Mouse (Mus musculus): ENCODE data around the gene Pde4d. TPM values are rescaled to one million over a fixed set of nuclear protein-coding genes. Genes with fewer than 3 reads are reported as not detected.

Pde4d gene
- polyA plus RNA-seq, 1 experiment from 2014 or later: 17.7 TPM

DNA sequence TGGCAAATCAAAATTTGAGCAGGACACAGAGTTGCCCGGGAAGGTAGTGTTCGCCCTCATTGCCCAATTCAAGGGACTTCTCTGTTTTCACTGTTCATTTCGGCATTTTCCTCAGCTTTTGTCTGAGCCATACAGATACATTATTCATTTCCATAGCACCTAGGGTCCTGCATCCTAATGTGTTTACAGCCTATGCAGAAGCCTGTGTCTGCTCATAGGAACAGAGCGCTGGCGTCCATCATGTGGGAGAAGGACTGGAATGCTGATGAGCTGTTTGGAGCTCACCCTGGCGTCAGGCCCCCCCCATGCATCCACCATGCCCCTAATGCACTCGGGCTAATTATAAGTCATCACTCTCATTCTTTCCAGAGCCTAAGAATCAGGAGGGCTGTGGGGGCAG is 900.4 kb downstream of the Pde4d start:
- no peaks in the 10 kb centered on the region for H3K9me3 ChIP-seq
- H3K36me3 ChIP-seq: no peaks in the 10 kb centered on the region
- 82% methylated on average over 7 of the region's 7 CpGs for WGBS
- no peak for ATAC-seq (ENCODE audit: insufficient number of reproducible peaks, low FRiP score, low TSS enrichment, low read depth)
- H3K4me2 ChIP-seq: no peak overlapping the region
- no peak overlapping the region for H3K9ac ChIP-seq
- H3K27me3 ChIP-seq: no peaks in the 10 kb centered on the region
- H3K4me1 ChIP-seq: no peaks in the 10 kb centered on the region
- no peak overlapping the region for H3K4me3 ChIP-seq
- H3K27ac ChIP-seq: no peak overlapping the region

DNA sequence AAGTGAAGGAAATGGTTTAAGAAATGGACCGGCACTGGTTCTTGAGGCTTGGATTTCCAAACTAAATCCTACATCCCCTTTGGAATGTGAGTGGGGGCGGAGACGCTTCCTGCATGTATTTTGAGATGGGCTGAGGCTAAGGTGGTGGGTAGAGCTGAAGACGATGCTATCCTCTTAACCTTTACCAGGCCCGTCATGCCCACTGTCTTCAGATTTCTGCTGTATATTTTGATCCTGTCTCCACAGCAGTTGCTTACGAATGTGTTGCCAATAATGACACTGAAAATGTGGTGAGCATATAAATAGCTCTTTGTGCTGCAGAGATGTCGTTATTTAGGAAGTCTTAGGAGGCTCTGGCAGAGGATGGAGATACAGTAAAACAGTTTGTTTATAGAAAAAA is 904.3 kb downstream of the Pde4d start:
- no peak for ATAC-seq (ENCODE audit: insufficient number of reproducible peaks, low FRiP score, low TSS enrichment, low read depth)
- Histone ChIP-seq H3K27me3 (no peaks in the 10 kb centered on the region), H3K36me3 (no peaks in the 10 kb centered on the region), H3K9me3 (no peaks in the 10 kb centered on the region), H3K27ac (no peak overlapping the region), H3K4me2 (no peak overlapping the region), H3K4me1 (no peaks in the 10 kb centered on the region), H3K9ac (no peak overlapping the region), H3K4me3 (no peak overlapping the region)
- WGBS: 70% methylated on average over 7 of the region's 7 CpGs

DNA sequence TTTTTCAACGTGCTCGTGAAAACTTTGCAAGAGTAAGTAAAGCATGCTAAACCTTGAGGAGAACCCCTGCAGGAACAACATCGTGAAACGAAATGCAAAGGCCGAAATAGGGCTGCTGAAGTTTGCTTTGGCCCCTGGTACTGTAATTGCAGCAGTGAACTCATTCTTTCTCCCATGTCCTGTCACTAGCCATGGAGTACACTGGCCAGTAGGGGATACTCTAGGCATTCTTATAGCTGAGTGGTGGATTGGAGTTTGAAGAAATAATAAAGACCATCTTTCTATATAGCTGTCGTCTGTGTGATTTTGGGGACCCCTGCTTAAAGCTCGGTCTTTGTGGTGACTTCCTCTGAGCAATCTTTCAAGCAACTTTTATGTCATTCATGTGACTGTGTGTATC is 906.5 kb downstream of the Pde4d start:
- H3K9me3 ChIP-seq: no peaks in the 10 kb centered on the region
- no peak overlapping the region for H3K27ac ChIP-seq
- H3K4me2 ChIP-seq: no peak overlapping the region
- no peaks in the 10 kb centered on the region for H3K27me3 ChIP-seq
- 67% methylated on average over 7 of the region's 7 CpGs for WGBS
- ATAC-seq (ENCODE audit: insufficient number of reproducible peaks, low FRiP score, low TSS enrichment, low read depth): no peak
- H3K4me1 ChIP-seq: no peaks in the 10 kb centered on the region
- no peak overlapping the region for H3K9ac ChIP-seq
- no peak overlapping the region for H3K4me3 ChIP-seq
- no peaks in the 10 kb centered on the region for H3K36me3 ChIP-seq

DNA sequence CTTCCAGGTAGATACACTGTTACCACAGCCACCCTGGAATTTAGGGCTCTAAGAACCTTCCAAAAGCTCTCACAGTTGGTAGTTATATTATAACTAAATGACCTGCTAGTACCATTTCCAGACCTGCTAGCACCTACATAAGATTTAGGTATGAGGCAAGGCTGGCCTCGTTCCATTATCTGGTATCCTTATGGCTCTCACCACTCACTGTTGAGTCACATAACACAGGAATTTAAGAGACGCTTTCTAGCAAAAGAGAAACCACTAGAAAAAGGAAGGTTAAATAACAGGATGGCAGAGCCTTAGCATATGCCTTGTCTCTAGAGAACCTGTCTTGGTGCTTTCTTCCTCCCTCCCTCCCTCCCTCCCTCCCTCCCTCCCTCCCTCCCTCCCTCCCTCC is 910.2 kb downstream of the Pde4d start:
- no peaks in the 10 kb centered on the region for H3K36me3 ChIP-seq
- no peak overlapping the region for H3K27ac ChIP-seq
- H3K4me3 ChIP-seq: no peak overlapping the region
- no peak overlapping the region for H3K9ac ChIP-seq
- no peak overlapping the region for H3K4me2 ChIP-seq
- no peaks in the 10 kb centered on the region for H3K27me3 ChIP-seq
- no peaks in the 10 kb centered on the region for H3K4me1 ChIP-seq
- ATAC-seq (ENCODE audit: insufficient number of reproducible peaks, low FRiP score, low TSS enrichment, low read depth): no peak
- no peaks in the 10 kb centered on the region for H3K9me3 ChIP-seq
- WGBS: 74% methylated on average over 2 of the region's 2 CpGs

DNA sequence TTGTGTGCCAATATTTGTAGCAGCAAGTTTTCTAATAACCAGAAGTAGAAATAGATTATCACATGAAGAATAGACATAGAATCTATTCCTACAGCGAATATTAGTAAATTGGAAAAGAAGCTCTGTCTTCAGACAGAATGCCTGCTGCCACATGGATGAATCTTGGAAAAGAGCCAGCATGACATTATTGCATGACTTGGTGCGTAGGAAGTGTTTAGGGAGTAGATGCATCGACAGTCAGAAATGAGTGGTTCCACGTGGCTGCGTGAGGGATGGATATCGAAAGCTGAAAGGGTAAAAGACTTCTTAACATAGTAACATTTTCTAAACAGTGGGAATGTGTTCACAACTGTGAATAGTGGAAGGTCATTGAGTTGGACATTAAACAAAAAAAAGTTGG is 912.6 kb downstream of the Pde4d start:
- no peak for ATAC-seq (ENCODE audit: insufficient number of reproducible peaks, low FRiP score, low TSS enrichment, low read depth)
- 78% methylated on average over 6 of the region's 6 CpGs for WGBS
- no peaks in the 10 kb centered on the region for H3K27me3 ChIP-seq

DNA sequence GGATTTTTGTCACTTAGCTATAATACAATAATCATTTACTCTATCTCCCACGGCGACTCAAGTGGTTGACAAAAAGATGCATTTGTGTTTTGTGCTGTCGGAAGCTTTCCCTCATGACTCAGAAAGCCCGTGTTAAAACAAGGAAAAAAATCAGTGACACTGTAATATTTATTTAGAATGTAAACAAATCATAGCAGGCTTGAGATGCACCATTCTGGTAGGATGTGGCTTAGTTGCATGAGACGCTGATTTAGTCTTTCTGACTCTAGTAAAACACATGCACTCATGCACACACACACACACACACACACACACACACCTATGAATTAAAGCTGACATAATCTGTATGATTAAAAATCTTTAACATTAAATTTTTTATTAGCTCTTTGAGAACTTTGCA is 924.7 kb downstream of the Pde4d start:
- no peaks in the 10 kb centered on the region for H3K9me3 ChIP-seq
- no peak overlapping the region for H3K4me3 ChIP-seq
- no peaks in the 10 kb centered on the region for H3K27me3 ChIP-seq
- no peak overlapping the region for H3K9ac ChIP-seq
- no peaks in the 10 kb centered on the region for H3K36me3 ChIP-seq
- ATAC-seq (ENCODE audit: insufficient number of reproducible peaks, low FRiP score, low TSS enrichment, low read depth): no peak
- WGBS: 82% methylated on average over 5 of the region's 5 CpGs
- H3K27ac ChIP-seq: no peak overlapping the region
- H3K4me1 ChIP-seq: no peaks in the 10 kb centered on the region
- H3K4me2 ChIP-seq: no peak overlapping the region

More for the DNA sequence above, 912.6 kb downstream of the Pde4d start:
- no peaks in the 10 kb centered on the region for H3K36me3 ChIP-seq
- no peak overlapping the region for H3K4me2 ChIP-seq
- H3K27ac ChIP-seq: no peak overlapping the region
- no peak overlapping the region for H3K4me3 ChIP-seq
- H3K9ac ChIP-seq: no peak overlapping the region
- H3K9me3 ChIP-seq: no peaks in the 10 kb centered on the region
- H3K4me1 ChIP-seq: no peaks in the 10 kb centered on the region

DNA sequence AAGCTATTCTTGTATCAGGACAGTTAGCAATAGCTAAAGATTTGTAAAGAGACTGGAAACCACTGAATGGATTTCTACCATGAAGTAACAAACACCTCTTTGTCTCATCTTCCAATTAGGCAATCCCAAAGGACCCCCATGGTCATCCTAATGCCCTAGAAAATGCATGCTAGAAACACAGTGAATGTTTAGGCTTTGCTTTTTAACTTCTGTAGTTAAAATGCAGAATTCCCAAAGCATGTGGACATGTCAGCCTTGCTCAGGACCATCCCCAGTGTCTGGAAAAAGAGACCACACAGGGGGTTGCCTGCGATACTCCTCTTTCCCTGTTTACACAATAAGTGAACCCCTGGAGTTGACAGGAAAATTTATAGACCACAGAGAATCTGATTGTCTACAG is 926.9 kb downstream of the Pde4d start:
- no peak overlapping the region for H3K9ac ChIP-seq
- H3K27ac ChIP-seq: no peak overlapping the region
- WGBS: 38% methylated on average over 1 of the region's 1 CpGs
- no peak for ATAC-seq (ENCODE audit: insufficient number of reproducible peaks, low FRiP score, low TSS enrichment, low read depth)
- H3K4me3 ChIP-seq: no peak overlapping the region
- H3K36me3 ChIP-seq: no peaks in the 10 kb centered on the region
- no peaks in the 10 kb centered on the region for H3K9me3 ChIP-seq
- H3K4me2 ChIP-seq: no peak overlapping the region
- no peaks in the 10 kb centered on the region for H3K4me1 ChIP-seq
- H3K27me3 ChIP-seq: no peaks in the 10 kb centered on the region

DNA sequence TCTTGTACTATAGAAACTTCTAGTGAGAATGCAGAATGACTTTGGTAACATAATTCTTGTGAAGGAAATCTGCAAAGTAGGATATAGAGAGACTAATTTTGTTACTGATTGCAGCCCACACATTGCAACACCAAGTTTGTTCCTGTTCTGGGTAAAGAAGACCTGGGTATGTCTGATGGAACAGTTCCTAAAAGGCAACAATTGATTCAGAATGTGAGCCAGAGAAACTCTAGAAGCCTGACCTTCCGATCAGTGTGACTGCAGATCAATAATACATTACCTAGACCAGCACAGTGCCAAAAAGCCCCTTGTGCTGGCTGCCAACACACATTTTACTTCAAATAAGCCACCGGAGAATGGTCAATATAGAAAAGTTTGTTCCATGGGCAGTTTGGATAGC is 930.4 kb downstream of the Pde4d start:
- no peaks in the 10 kb centered on the region for H3K4me1 ChIP-seq
- 92% methylated on average over 2 of the region's 2 CpGs for WGBS
- no peaks in the 10 kb centered on the region for H3K36me3 ChIP-seq
- H3K27ac ChIP-seq: no peak overlapping the region
- no peaks in the 10 kb centered on the region for H3K27me3 ChIP-seq
- no peak overlapping the region for H3K4me3 ChIP-seq
- no peak for ATAC-seq (ENCODE audit: insufficient number of reproducible peaks, low FRiP score, low TSS enrichment, low read depth)
- no peak overlapping the region for H3K9ac ChIP-seq
- no peaks in the 10 kb centered on the region for H3K9me3 ChIP-seq
- no peak overlapping the region for H3K4me2 ChIP-seq

DNA sequence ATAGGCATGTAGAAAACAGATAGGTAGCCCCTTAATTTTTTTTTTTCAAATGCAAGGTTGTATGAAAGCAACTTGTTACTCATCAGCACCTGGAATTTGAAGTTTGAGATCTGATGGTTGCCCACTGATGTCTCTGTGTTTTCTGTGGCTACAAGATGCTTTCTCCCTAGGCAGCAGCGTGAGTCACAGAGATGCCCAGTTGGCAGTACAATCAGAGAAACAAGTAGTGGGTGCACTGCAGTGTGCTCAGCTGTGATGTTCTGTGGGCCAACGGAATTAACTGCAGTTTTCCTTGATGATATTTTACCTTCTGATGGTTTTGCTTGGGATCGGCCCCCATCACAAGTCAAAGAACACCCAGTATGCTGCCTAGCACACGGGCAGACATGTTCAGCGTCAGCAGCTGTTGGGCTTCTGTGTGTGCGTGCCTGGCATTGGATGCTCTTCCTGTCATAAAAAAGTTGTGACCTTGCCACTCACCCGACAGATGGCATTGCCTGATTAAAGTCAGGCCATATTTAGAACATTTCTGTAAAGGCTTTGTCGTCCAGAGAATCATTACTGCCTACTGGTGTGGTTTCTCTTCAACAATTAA is 939.0 kb downstream of the Pde4d start:
- H3K36me3 ChIP-seq: no peaks in the 10 kb centered on the region
- no peaks in the 10 kb centered on the region for H3K4me1 ChIP-seq
- ATAC-seq (ENCODE audit: insufficient number of reproducible peaks, low FRiP score, low TSS enrichment, low read depth): no peak
- no peak overlapping the region for H3K9ac ChIP-seq
- no peaks in the 10 kb centered on the region for H3K9me3 ChIP-seq
- no peak overlapping the region for H3K4me3 ChIP-seq
- no peak overlapping the region for H3K4me2 ChIP-seq
- H3K27me3 ChIP-seq: no peaks in the 10 kb centered on the region
- 42% methylated on average over 8 of the region's 8 CpGs for WGBS
- H3K27ac ChIP-seq: no peak overlapping the region

DNA sequence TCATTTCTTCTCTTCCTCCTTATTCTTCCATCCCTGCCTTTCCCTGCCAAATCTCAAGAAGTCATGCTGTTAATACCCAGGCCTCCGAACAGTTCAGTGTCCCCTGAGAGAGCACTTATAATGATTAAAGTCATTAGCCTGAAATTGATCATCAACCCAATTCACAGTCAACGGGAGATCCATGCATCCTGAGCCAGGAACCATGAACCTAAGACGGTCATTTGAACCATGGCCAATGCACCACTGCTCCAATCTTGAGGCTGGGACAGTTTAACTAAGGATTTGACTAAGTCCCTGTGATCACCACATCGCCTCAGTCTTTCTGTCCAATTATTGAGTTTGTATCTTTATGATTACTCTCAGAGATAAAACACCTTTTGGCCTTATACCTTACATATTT is 952.6 kb downstream of the Pde4d start:
- WGBS: 72% methylated on average over 4 of the region's 4 CpGs
- H3K4me3 ChIP-seq: no peak overlapping the region
- no peaks in the 10 kb centered on the region for H3K27me3 ChIP-seq
- no peak overlapping the region for H3K9ac ChIP-seq
- H3K4me1 ChIP-seq: no peaks in the 10 kb centered on the region
- ATAC-seq (ENCODE audit: insufficient number of reproducible peaks, low FRiP score, low TSS enrichment, low read depth): no peak
- no peaks in the 10 kb centered on the region for H3K9me3 ChIP-seq
- no peak overlapping the region for H3K27ac ChIP-seq
- no peak overlapping the region for H3K4me2 ChIP-seq
- H3K36me3 ChIP-seq: no peaks in the 10 kb centered on the region

DNA sequence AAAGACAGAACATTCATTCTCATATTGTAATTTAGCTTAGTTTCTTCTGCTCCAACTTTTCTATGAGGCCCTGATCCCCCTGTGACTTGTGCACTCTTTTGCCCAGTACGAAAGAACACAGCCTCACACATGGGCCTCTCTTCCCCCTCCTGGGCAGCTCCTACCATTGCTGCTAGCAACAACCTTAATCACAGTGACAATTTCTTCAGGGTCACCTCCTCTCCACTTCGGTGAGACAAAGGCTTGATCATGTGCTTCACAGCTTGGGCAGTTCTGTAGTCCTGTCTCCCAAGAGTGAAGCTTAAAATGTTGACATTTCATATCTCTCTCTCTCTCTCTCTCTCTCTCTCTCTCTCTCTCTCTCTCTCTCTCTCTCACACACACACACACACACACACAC is 953.2 kb downstream of the Pde4d start:
- no peak overlapping the region for H3K4me3 ChIP-seq
- no peaks in the 10 kb centered on the region for H3K9me3 ChIP-seq
- no peaks in the 10 kb centered on the region for H3K27me3 ChIP-seq
- no peak for ATAC-seq (ENCODE audit: insufficient number of reproducible peaks, low FRiP score, low TSS enrichment, low read depth)
- H3K4me2 ChIP-seq: no peak overlapping the region
- WGBS: 41% methylated on average over 2 of the region's 2 CpGs
- H3K9ac ChIP-seq: no peak overlapping the region
- no peaks in the 10 kb centered on the region for H3K4me1 ChIP-seq
- no peak overlapping the region for H3K27ac ChIP-seq
- no peaks in the 10 kb centered on the region for H3K36me3 ChIP-seq

DNA sequence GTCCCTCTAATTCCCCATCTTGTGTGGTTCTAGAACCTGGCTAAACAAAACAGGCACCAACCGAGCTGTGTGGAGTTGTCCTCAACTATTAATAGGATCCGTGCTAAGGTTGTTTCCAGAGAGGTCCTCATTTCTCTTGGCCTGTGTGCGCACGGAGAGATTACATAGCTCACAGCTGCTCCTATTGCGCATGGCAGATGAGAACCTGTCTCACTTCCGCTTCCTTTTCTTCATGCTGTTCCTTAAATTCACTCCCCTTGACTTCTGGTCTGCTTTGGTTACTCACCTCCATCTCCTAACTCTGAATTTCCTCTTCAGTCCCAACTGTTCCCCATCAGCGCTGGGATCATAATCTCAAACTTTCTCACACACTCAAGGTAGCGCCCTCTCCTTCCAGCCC is 956.6 kb downstream of the Pde4d start:
- H3K9ac ChIP-seq: no peak overlapping the region
- H3K4me2 ChIP-seq: no peak overlapping the region
- H3K36me3 ChIP-seq: no peaks in the 10 kb centered on the region
- no peaks in the 10 kb centered on the region for H3K9me3 ChIP-seq
- 93% methylated on average over 8 of the region's 8 CpGs for WGBS
- no peak overlapping the region for H3K27ac ChIP-seq
- H3K4me1 ChIP-seq: no peaks in the 10 kb centered on the region
- H3K4me3 ChIP-seq: no peak overlapping the region
- no peaks in the 10 kb centered on the region for H3K27me3 ChIP-seq
- no peak for ATAC-seq (ENCODE audit: insufficient number of reproducible peaks, low FRiP score, low TSS enrichment, low read depth)

DNA sequence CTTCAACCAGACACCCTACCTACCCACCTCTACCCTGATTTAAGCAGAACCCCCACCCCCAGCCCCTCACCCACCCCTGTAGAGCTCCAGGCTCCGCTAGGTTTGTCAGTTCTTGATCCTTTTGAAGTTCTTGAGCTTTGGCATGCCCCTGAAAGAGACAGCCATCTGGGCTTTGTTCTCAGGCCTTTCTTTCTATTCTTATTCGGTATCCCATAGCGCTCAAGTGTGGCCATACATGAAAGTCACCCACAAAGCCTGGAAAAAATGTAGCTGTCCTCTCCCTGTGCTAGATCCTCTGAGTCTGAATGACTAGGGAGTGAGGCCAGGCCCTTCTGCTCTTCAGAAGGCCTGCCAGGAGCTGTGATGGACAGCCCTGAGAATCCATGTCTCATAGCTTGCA is 957.6 kb downstream of the Pde4d start:
- no peaks in the 10 kb centered on the region for H3K4me1 ChIP-seq
- no peak for ATAC-seq (ENCODE audit: insufficient number of reproducible peaks, low FRiP score, low TSS enrichment, low read depth)
- H3K27ac ChIP-seq: no peak overlapping the region
- no peaks in the 10 kb centered on the region for H3K9me3 ChIP-seq
- no peaks in the 10 kb centered on the region for H3K27me3 ChIP-seq
- H3K36me3 ChIP-seq: no peaks in the 10 kb centered on the region
- WGBS: 87% methylated on average over 3 of the region's 3 CpGs
- no peak overlapping the region for H3K4me3 ChIP-seq
- H3K4me2 ChIP-seq: no peak overlapping the region
- H3K9ac ChIP-seq: no peak overlapping the region
